Mouse (Mus musculus): ENCODE data around the gene Slc40a1. TPM values are rescaled to one million over a fixed set of nuclear protein-coding genes. Genes with fewer than 3 reads are reported as not detected.

Slc40a1 gene
- total RNA-seq, 2 experiments from 2014 or later: 19.4 to 25.9 TPM

- no peak for DNase-seq (ENCODE audit: low spot score in 2 of 2)
Observed at GRCm38 (mm10) chr1:45886800-45887199, 39.5 kb downstream of the Slc40a1 start.

GRCm38 (mm10) chr1:45883378-45883777 lies 42.9 kb downstream of the Slc40a1 start:
- no peak for DNase-seq (ENCODE audit: low spot score in 2 of 2)

- no peak for DNase-seq (ENCODE audit: low spot score in 2 of 2)
Observed at GRCm38 (mm10) chr1:45882076-45882475, 44.2 kb downstream of the Slc40a1 start.

GRCm38 (mm10) chr1:45881228-45881832 lies 45.0 kb downstream of the Slc40a1 start:
- DNase-seq (ENCODE audit: low spot score in 2 of 2): no peak

- no peak for DNase-seq (ENCODE audit: low spot score in 2 of 2)
Observed at GRCm38 (mm10) chr1:45877463-45877862, 48.9 kb downstream of the Slc40a1 start.

- DNase-seq (ENCODE audit: low spot score in 2 of 2): no peak
Observed at GRCm38 (mm10) chr1:45876450-45877198, 49.7 kb downstream of the Slc40a1 start.

- DNase-seq (ENCODE audit: low spot score in 2 of 2): no peak
Observed at GRCm38 (mm10) chr1:45875640-45876039, 50.7 kb downstream of the Slc40a1 start.

- no peak for DNase-seq (ENCODE audit: low spot score in 2 of 2)
Observed at GRCm38 (mm10) chr1:45873250-45873649, 53.1 kb downstream of the Slc40a1 start.

GRCm38 (mm10) chr1:45868479-45869137 lies 57.7 kb downstream of the Slc40a1 start:
- DNase-seq (ENCODE audit: low spot score in 2 of 2): no peak

- no peak for DNase-seq (ENCODE audit: low spot score in 2 of 2)
Observed at GRCm38 (mm10) chr1:45868050-45868449, 58.3 kb downstream of the Slc40a1 start.

GRCm38 (mm10) chr1:45866288-45867018 lies 59.9 kb downstream of the Slc40a1 start:
- no peak for DNase-seq (ENCODE audit: low spot score in 2 of 2)

GRCm38 (mm10) chr1:45865727-45866126 lies 60.6 kb downstream of the Slc40a1 start:
- no peak for DNase-seq (ENCODE audit: low spot score in 2 of 2)

- no peak for DNase-seq (ENCODE audit: low spot score in 2 of 2)
Observed at GRCm38 (mm10) chr1:45865316-45865715, 61.0 kb downstream of the Slc40a1 start.

- no peak for DNase-seq (ENCODE audit: low spot score in 2 of 2)
Observed at GRCm38 (mm10) chr1:45864564-45865014, 61.7 kb downstream of the Slc40a1 start.

GRCm38 (mm10) chr1:45863641-45864040 lies 62.7 kb downstream of the Slc40a1 start:
- no peak for DNase-seq (ENCODE audit: low spot score in 2 of 2)

- no peak for DNase-seq (ENCODE audit: low spot score in 2 of 2)
Observed at GRCm38 (mm10) chr1:45861162-45861561, 65.2 kb downstream of the Slc40a1 start.

- no peak for DNase-seq (ENCODE audit: low spot score in 2 of 2)
Observed at GRCm38 (mm10) chr1:45860349-45860748, 66.0 kb downstream of the Slc40a1 start.
